Mouse (Mus musculus): ENCODE measurements at regions not wholly inside any gene's neighbourhood (a gene's known extent, or its start where the extent isn't known, plus 50 kb on each side); places are given as distances from the start of the nearest gene placed in this dataset.

DNA sequence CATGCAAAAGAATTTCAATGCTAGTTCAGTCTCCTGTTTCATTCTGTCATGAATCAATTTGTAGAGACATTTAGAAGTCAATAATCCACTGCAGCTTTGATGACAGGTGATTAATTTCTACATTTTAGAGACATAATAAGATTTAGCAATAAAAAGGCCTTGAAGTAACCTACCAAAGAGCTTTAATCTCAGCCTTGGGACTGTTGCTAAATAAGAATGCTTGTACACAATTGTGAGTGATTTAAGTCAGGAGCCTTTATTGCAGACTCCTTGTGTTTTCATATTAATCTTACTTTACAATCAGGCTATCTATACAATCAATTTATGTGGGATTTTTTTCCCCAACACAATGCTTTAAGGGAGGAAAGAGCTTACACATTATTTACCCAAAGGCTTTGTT is 127.2 kb downstream of the Rpl36a-ps1 start:
- Histone ChIP-seq H3K27ac (replicated peaks; ENCODE audit: low read depth, low read length) (no peak overlapping the region), H3K4me1 (ENCODE audit: control insufficient read depth, insufficient read depth, low read length) (no peaks in the 10 kb centered on the region), H3K4me3 (ENCODE audit: low read depth, low read length) (no peak overlapping the region), H3K9ac (replicated peaks; ENCODE audit: low read length) (no peak overlapping the region), H3K27me3 (ENCODE audit: control insufficient read depth, insufficient read depth, low read length) (no peaks in the 10 kb centered on the region), H3K4me2 (ENCODE audit: low read depth, low read length) (no peak overlapping the region), H3K9me3 (replicated peaks; ENCODE audit: control insufficient read depth, low read length) (no peaks in the 10 kb centered on the region), H3K36me3 (replicated peaks; ENCODE audit: control insufficient read depth, insufficient read depth, low read depth, low read length) (no peaks in the 10 kb centered on the region)
- no peak for ATAC-seq (replicated peaks; ENCODE audit: insufficient number of reproducible peaks, low FRiP score, low TSS enrichment, low read depth)
- no peak for DNase-seq (ENCODE audit: low spot score)

DNA sequence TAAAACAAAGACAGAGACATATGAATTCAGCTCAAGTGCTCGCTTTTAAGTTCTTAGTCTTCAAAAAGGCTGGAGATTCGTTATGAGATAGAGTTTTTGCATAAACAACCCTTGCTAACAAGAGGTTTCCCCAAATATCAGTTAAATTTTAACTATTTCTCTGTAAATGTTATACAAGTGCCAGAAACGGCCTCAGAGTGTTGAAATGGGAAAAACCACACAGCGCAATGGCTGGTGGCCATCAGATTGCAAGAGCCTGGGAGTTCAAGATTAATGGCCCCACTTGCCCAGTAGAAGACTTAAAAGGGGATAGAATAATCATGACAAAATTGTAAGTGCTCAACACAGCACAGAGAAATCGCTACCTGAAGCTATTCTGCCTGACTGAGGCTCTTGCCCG is 130.1 kb downstream of the Rpl36a-ps1 start:
- H3K27me3 ChIP-seq (ENCODE audit: control insufficient read depth, insufficient read depth, low read length) = no peaks in the 10 kb centered on the region
- H3K4me2 ChIP-seq (ENCODE audit: low read depth, low read length) = no peak overlapping the region
- H3K4me3 ChIP-seq (ENCODE audit: low read depth, low read length) = no peak overlapping the region
- WGBS = 87% methylated on average over 6 of the region's 6 CpGs
- H3K4me1 ChIP-seq (ENCODE audit: control insufficient read depth, insufficient read depth, low read length) = no peaks in the 10 kb centered on the region
- H3K9ac ChIP-seq (replicated peaks; ENCODE audit: low read length) = no peak overlapping the region
- H3K9me3 ChIP-seq (replicated peaks; ENCODE audit: control insufficient read depth, low read length) = no peaks in the 10 kb centered on the region
- H3K36me3 ChIP-seq (replicated peaks; ENCODE audit: control insufficient read depth, insufficient read depth, low read depth, low read length) = no peaks in the 10 kb centered on the region
- H3K27ac ChIP-seq (replicated peaks; ENCODE audit: low read depth, low read length) = no peak overlapping the region
- no peak for DNase-seq (ENCODE audit: low spot score)
- ATAC-seq (replicated peaks; ENCODE audit: insufficient number of reproducible peaks, low FRiP score, low TSS enrichment, low read depth) = no peak

DNA sequence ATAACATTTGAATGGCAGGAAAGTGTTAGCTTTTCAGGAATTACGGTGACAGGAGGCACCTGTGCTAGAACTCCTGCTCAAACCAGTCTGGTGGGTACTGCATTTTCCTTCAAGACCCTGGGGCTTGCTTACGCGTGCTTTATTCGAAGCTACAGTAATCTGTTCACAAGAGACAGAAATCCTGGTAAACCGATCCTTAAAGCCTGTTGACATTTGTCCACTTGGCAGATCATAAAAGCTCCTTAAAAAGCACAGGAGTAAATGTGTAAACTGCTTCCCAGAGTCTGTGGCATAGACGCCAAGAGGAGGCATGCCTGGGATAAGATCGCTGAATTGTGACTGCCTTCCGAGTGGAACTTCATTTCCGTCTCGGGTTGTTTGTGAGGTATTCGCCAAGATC is 130.5 kb downstream of the Rpl36a-ps1 start:
- DNase-seq (ENCODE audit: low spot score) (peak; percentile 5), ATAC-seq (replicated peaks; ENCODE audit: insufficient number of reproducible peaks, low FRiP score, low TSS enrichment, low read depth) (no peak)
- no peaks in the 10 kb centered on the region for H3K9me3 ChIP-seq (replicated peaks; ENCODE audit: control insufficient read depth, low read length)
- H3K27me3 ChIP-seq (ENCODE audit: control insufficient read depth, insufficient read depth, low read length) = no peaks in the 10 kb centered on the region
- H3K4me2 ChIP-seq (ENCODE audit: low read depth, low read length) = no peak overlapping the region
- H3K4me3 ChIP-seq (ENCODE audit: low read depth, low read length) = no peak overlapping the region
- 78% methylated on average over 11 of the region's 11 CpGs for WGBS
- H3K4me1 ChIP-seq (ENCODE audit: control insufficient read depth, insufficient read depth, low read length) = no peaks in the 10 kb centered on the region
- no peak overlapping the region for H3K27ac ChIP-seq (replicated peaks; ENCODE audit: low read depth, low read length)
- no peak overlapping the region for H3K9ac ChIP-seq (replicated peaks; ENCODE audit: low read length)
- no peaks in the 10 kb centered on the region for H3K36me3 ChIP-seq (replicated peaks; ENCODE audit: control insufficient read depth, insufficient read depth, low read depth, low read length)

DNA sequence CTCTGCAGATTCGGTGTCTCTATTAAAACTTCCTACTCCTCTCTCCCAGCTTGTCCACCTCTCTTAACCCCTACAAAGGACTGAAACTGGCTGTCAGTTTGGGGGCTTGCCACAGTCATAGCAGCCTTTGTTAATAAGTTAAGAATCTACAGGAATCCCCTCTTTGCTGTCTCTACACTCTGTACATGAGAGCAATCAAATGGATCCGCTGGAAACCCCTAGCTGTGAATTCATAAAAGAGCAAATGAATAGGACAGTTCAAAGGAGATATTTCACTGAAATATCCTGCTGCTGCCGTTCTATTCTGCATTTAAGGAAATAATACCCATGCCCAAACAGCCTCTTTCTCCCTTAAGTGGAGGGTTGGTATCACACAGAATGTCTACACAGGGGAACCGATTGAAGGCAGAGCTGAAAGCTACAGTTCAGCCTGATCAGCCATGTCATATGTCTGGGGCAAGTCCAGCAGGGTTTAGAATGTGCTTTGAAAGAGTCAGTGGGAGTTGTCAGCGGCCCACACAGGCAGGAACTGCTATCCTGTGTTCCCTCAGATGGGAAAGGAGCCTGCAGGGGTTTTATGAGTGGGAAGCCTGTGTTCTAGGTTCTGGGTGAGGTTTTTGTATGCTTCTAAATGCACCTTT is 131.9 kb downstream of the Rpl36a-ps1 start:
- H3K9ac ChIP-seq (replicated peaks; ENCODE audit: low read length) = no peak overlapping the region
- 63% methylated on average over 5 of the region's 5 CpGs for WGBS
- H3K9me3 ChIP-seq (replicated peaks; ENCODE audit: control insufficient read depth, low read length) = no peaks in the 10 kb centered on the region
- H3K4me2 ChIP-seq (ENCODE audit: low read depth, low read length) = no peak overlapping the region
- ATAC-seq (replicated peaks; ENCODE audit: insufficient number of reproducible peaks, low FRiP score, low TSS enrichment, low read depth) = peak; percentile 69; the same call in 1 of the 2 replicates
- no peak overlapping the region for H3K4me3 ChIP-seq (ENCODE audit: low read depth, low read length)
- H3K27ac ChIP-seq (replicated peaks; ENCODE audit: low read depth, low read length) = no peak overlapping the region
- no peaks in the 10 kb centered on the region for H3K4me1 ChIP-seq (ENCODE audit: control insufficient read depth, insufficient read depth, low read length)
- peak; percentile 15 for DNase-seq (ENCODE audit: low spot score)
- H3K36me3 ChIP-seq (replicated peaks; ENCODE audit: control insufficient read depth, insufficient read depth, low read depth, low read length) = no peaks in the 10 kb centered on the region
- no peaks in the 10 kb centered on the region for H3K27me3 ChIP-seq (ENCODE audit: control insufficient read depth, insufficient read depth, low read length)

DNA sequence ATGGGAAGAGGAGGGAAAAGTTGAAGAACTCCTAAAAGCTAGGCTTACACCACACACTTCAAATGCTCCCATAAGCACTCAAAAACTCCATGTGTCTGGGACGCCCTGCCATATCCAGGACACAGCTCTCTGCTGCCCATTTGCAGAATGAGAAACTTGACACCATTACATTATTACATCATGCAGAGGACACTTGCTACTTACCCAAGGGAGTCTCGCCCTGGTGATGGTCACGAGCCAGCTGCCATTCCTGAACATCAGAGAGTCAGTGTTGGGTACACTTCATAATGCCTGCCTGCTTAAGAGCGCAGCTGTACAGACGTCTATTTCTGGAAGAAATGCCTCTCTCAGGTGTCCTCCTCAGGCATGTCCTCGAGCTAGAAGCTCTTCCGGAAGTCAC is 135.3 kb downstream of the Rpl36a-ps1 start:
- no peak overlapping the region for H3K4me3 ChIP-seq (ENCODE audit: low read depth, low read length)
- no peak overlapping the region for H3K9ac ChIP-seq (replicated peaks; ENCODE audit: low read length)
- no peak for ATAC-seq (replicated peaks; ENCODE audit: insufficient number of reproducible peaks, low FRiP score, low TSS enrichment, low read depth)
- no peaks in the 10 kb centered on the region for H3K9me3 ChIP-seq (replicated peaks; ENCODE audit: control insufficient read depth, low read length)
- no peaks in the 10 kb centered on the region for H3K4me1 ChIP-seq (ENCODE audit: control insufficient read depth, insufficient read depth, low read length)
- no peak overlapping the region for H3K27ac ChIP-seq (replicated peaks; ENCODE audit: low read depth, low read length)
- WGBS = 77% methylated on average over 7 of the region's 7 CpGs
- no peak overlapping the region for H3K4me2 ChIP-seq (ENCODE audit: low read depth, low read length)
- no peaks in the 10 kb centered on the region for H3K27me3 ChIP-seq (ENCODE audit: control insufficient read depth, insufficient read depth, low read length)
- no peaks in the 10 kb centered on the region for H3K36me3 ChIP-seq (replicated peaks; ENCODE audit: control insufficient read depth, insufficient read depth, low read depth, low read length)
- DNase-seq (ENCODE audit: low spot score) = no peak

DNA sequence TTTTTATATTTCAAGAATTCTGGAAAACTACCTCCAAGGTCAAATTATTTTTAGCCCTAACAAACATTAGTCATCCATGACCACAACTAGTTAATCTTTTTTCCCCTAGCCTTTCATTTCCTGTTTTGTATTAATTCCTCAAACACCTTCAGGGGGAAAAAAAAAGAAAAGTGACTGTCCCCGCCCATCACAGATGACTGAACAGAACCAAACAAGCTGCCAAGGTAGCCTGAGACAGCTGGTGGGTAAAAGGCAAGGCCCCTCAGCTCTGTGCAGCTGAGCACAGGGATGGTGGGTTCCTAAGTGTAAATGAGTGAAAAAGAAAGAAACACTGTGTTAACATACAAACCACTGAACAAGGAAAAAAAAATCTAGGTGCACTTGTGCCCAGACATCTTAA is 145.6 kb downstream of the Rpl36a-ps1 start:
- 65% methylated on average over 1 of the region's 1 CpGs for WGBS
- no peak for ATAC-seq (replicated peaks; ENCODE audit: insufficient number of reproducible peaks, low FRiP score, low TSS enrichment, low read depth)
- no peaks in the 10 kb centered on the region for H3K36me3 ChIP-seq (replicated peaks; ENCODE audit: control insufficient read depth, insufficient read depth, low read depth, low read length)
- DNase-seq (ENCODE audit: low spot score) = no peak
- no peak overlapping the region for H3K9ac ChIP-seq (replicated peaks; ENCODE audit: low read length)
- H3K27me3 ChIP-seq (ENCODE audit: control insufficient read depth, insufficient read depth, low read length) = no peaks in the 10 kb centered on the region
- H3K4me2 ChIP-seq (ENCODE audit: low read depth, low read length) = no peak overlapping the region
- H3K9me3 ChIP-seq (replicated peaks; ENCODE audit: control insufficient read depth, low read length) = no peaks in the 10 kb centered on the region
- no peak overlapping the region for H3K27ac ChIP-seq (replicated peaks; ENCODE audit: low read depth, low read length)
- no peak overlapping the region for H3K4me3 ChIP-seq (ENCODE audit: low read depth, low read length)
- H3K4me1 ChIP-seq (ENCODE audit: control insufficient read depth, insufficient read depth, low read length) = no peaks in the 10 kb centered on the region

DNA sequence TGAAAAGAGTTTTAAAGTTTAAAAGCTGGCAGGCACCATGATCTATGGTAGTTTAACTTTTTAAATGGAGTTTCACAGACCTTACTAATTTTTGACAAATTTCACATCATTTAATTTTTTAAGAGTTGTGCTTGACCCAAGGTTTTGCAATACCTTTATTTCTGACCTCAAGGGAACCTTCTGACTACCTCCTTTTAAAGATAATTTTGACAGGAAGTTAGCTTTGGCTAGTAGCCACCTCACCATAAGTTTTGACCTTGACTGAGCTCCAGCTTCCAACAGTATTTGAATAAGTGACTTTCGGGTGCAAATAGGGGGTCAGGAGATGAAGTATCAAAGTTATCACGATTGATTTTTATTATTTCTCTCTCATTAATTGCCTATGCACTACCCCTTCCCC is 149.9 kb downstream of the Rpl36a-ps1 start:
- Histone ChIP-seq H3K36me3 (replicated peaks; ENCODE audit: control insufficient read depth, insufficient read depth, low read depth, low read length) (no peaks in the 10 kb centered on the region), H3K27ac (replicated peaks; ENCODE audit: low read depth, low read length) (no peak overlapping the region), H3K4me1 (ENCODE audit: control insufficient read depth, insufficient read depth, low read length) (no peaks in the 10 kb centered on the region), H3K9ac (replicated peaks; ENCODE audit: low read length) (no peak overlapping the region), H3K4me3 (ENCODE audit: low read depth, low read length) (no peak overlapping the region), H3K4me2 (ENCODE audit: low read depth, low read length) (no peak overlapping the region), H3K9me3 (replicated peaks; ENCODE audit: control insufficient read depth, low read length) (no peaks in the 10 kb centered on the region), H3K27me3 (ENCODE audit: control insufficient read depth, insufficient read depth, low read length) (no peaks in the 10 kb centered on the region)
- ATAC-seq (replicated peaks; ENCODE audit: insufficient number of reproducible peaks, low FRiP score, low TSS enrichment, low read depth) (no peak), DNase-seq (ENCODE audit: low spot score) (no peak)
- WGBS = 88% methylated on average over 2 of the region's 2 CpGs

DNA sequence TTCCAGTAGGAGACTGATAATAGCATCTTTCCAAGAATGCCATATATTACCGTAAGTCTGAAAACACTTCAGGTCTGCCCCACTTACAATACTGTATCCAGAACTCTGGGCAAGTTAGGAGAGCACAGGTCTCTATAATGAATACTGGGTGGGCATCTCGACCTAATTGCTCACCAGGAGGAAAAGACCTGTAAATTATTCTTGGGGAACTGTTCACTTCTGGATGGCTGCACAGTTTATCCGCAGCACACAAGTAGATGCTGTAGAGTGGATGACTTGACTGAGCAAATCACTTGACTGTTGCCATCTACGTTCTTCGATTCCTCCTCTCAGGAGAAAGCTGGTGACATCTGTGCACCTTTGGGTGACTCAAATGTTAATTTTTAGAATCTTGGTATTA is 159.8 kb downstream of the Rpl36a-ps1 start:
- ATAC-seq (replicated peaks; ENCODE audit: insufficient number of reproducible peaks, low FRiP score, low TSS enrichment, low read depth) = no peak

More for the DNA sequence above, 159.8 kb downstream of the Rpl36a-ps1 start:
- Histone ChIP-seq H3K9me3 (replicated peaks; ENCODE audit: control insufficient read depth, low read length) (no peaks in the 10 kb centered on the region), H3K4me3 (ENCODE audit: low read depth, low read length) (no peak overlapping the region), H3K4me1 (ENCODE audit: control insufficient read depth, insufficient read depth, low read length) (no peaks in the 10 kb centered on the region), H3K27me3 (ENCODE audit: control insufficient read depth, insufficient read depth, low read length) (no peaks in the 10 kb centered on the region), H3K4me2 (ENCODE audit: low read depth, low read length) (no peak overlapping the region), H3K36me3 (replicated peaks; ENCODE audit: control insufficient read depth, insufficient read depth, low read depth, low read length) (no peaks in the 10 kb centered on the region), H3K27ac (replicated peaks; ENCODE audit: low read depth, low read length) (no peak overlapping the region), H3K9ac (replicated peaks; ENCODE audit: low read length) (no peak overlapping the region)
- no peak for DNase-seq (ENCODE audit: low spot score)
- 83% methylated on average over 5 of the region's 5 CpGs for WGBS
